Mouse (Mus musculus): ENCODE measurements around the gene Trrap.
"Not testable (repeated sequence)": the region's sequence is repeated elsewhere in the genome, so short reads cannot be mapped to it uniquely, and the experiment has no call there.

Trrap gene

DNA sequence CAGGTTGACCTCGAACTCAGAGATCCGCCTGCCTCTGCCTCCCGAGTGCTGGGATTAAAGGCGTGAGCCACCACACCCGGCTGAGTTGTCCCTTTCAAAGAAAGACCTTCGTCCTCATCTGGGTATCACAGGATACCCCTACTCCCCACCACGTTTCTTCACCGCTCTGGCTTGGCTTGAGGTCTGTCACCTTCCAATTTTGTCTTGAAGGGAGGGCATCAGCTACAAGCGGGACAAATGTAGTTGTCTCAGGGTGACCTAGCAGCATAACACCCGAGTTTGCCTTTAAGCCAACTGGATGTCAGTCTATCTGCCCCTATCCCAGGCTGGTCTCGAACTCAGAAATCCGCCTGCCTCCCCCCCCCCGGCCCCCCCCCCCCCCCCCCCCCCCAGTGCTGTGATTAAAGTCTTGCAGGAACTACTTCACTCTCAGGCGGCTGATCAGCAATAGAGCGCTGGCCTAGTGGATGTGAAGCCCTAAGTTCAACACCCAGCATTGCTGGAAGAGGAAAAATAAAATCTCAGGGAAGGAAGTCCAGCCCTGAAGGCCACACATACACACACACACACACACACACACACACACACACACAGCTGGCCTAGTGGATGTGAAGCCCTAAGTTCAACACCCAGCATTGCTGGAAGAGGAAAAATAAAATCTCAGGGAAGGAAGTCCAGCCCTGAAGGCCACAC lies at the start of gene Trrap:
Trrap (plus strand) TSS at position 627 of the 693 bp plus-strand sequence.
- DNase-seq, result not testable (repeated sequence)

DNA sequence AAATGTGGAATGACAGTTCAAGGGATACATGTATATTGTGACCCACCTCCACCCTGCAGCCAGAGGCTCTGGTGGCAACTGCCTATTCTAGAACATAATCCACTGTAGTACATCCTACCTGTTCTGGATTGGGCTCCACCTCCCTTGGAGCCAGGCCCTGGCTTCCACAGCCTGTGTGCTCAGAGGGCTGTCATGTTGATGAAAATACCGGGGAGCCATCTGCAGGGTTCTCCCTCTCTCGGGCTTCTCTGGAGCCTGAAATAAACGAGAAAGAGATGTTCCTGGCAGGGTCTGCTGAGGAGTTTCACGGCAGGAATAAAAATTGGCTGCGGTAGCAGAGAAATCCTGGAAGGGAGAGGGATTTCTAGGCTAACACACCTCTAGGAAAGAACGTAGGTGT lies 47.8 kb upstream of the Trrap start:
- no peak for DNase-seq

DNA sequence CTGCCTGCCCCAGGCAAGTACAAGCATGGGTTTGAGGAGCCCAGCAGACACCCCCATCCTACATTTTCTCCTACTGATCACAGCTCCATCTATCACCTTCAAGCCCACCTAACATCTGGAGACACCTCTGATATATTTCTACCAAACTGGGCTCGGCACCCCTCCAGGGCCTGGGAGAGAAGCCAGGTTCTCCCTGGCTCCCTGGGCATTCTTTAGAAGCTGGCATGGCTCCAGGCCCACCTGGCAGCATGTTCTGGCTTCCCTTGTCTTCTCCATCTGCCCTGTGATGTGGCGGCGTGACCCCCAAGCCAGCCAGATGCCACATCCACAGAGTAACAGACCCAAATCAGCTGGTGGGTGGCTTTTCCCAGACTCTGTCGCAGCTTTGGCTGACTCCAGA lies 47.3 kb upstream of the Trrap start:
- no peak for DNase-seq

DNA sequence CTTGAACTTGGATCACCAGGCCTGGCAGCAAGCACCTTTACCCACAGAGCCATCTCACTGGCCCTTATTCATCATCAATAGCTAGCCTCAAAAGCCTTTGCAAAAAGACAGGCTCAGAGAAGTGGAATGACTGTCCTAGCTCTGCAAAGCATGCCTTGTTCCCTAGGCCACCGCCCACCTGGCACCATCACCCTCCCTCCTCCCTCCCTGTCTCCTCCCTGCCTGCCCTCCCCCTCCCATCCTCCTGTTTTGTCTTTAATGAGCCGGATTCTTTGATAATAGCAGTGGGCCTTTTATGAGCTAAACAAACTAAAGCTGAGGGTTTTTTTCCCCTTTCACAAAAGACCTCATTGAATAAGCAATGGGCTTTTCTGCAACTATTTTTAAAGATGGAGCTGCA lies 42.6 kb upstream of the Trrap start:
- DNase-seq, result no peak

DNA sequence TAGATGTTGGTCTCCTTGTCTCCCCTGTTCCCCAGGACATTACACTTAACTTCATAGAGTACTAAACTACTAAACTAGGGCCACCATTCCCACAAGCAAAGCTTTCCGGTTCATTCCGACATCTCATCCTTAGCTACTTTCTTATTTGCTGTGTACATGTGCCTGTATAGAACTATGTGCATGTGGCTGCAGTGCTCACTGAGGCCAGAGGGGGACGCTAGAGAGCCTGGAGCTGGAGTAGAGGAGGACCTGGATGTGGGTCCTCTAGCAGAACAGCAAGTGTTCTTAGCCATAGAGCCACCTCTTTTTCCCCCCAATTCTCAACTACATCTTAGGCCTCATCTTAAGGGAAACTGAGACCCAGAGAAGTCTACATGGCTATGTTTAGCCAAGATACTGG lies 42.0 kb upstream of the Trrap start:
- DNase-seq, result no peak

DNA sequence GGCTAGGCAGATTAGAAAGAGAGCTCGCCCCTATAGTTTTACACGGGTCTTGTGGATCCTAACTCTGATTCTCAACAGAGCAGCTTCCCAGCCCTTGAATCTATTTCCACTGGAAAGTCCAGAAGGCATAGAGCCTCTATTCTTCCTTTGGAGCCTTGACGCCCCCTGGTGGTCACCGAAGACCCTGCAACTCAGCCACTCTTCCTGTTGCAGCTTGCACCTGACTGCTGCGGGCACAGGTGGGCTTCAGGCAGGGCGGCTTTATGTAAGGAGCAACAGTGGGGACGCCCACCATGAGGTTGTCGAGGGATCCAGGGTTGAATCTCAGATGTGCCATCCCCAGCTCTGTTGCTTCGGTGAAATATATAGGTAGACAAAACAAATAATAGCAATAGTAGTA lies 40.4 kb upstream of the Trrap start:
- DNase-seq, result peak; percentile 42 to 50

DNA sequence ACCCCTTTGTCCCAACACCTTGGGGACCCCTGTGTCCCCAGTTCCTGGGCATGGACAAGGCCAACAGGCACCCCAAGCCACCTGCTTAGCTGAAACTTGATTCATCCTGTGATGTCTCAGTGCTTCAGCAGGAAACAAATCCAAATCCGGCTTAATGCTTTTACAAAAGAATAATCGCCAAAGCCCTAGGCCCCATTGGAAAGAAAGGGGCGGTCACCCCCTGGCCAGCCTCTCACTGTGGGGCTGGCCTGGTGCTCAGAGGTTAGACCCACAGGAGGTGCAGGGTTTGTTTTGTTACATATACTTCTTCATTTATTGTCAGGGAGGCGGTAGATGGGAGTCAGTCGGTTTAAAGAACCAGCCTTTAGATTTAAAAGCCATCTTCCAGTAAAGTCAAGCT lies 39.3 kb upstream of the Trrap start:
- no peak for DNase-seq

DNA sequence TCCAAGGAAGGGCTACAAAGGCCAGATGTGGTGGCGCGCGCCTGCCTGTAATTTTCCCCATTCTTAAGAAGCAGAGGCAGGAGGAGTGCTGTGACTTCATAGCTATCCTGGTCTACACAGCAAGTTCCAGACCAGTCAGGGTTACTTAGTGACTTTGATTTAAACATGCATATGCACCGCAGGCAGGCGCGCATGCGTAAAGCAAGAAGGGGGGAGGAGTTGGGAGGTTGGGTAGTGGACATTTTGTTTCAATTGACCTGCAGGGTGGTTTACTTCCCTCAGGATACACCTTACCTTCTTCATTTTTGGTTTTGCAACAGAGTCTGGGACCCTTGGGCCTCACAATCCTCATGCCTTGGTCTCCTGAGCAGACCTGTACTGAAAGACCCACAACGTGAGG lies 38.3 kb upstream of the Trrap start:
- no peak for DNase-seq

DNA sequence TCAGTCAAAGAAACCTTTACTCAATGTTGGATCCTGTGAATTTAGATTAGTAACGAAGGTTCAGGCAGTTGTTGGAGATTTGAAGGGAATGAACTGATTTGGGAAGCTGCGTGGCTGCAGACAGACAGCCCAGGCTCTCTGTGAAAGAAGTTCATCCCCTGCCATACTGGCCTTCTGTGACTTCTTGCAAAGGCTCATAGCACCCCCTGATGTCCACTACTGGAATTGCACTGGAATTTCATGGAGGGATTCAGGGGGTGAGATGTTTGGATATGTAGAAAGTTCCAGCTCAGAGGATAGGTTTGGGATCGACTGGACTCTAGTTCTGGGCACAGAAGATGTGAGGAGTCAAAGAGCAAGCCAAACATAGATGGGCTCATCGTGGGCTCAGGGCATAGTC lies 33.6 kb upstream of the Trrap start:
- peak; percentile 10 to 31 for DNase-seq

DNA sequence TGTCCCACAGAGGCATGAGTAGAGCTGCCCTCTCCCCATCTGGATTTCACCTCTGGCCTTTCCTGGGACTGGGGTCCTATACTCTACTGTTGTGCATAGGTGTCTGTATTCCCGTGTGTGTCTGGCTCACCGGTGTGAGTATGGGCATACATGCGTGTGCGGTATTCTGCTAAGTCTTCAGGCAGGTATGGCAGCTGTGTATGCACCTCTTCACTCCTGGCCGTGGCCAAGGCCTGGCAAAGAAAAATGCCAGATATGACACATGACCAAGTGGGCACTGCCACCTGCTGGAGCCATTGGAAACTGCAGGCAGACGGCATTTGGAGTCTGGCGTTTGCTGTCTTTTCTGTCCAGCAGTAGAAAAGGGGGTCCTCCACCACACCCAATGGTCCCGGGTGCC lies 32.6 kb upstream of the Trrap start:
- DNase-seq, result peak; percentile 51 to 59

DNA sequence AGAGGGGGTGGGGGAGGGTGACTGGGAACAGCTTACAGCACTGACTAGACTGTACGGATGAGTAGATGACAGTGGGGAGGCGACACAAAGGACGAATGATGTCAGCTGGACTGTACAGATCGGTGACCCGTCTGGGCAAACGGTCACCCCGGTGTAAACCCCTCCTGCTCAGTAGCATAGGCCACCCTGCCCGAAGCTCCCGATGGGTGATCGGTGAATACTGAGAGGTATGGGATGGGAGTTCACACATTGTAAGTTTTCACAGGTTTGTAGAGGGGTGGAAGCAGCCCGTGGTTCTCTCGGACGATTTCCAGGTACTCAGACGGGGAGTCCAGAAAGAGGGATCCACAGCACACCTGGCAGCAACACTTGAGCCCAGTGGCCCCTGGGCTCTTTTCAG lies 30.4 kb upstream of the Trrap start:
- no peak for DNase-seq

DNA sequence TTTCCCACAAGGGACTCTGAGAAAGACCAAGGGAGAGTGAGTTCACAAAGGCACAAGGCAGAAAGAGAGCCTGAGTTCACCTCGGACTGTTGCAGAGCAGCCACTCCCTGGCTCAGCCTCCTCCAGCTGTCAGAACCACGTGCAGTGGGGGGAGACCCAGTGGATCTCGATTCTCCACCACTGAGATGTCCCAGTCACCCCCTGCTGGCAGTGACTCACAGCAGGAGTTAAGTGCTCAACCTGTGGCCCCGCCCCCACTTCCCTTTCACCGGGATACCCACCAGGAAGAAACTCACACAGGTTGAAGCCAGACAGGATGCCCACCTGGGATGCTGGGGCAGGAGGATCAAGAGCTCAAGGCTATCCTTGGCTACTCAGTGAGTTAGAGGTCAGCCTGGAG lies 15.1 kb upstream of the Trrap start:
- peak; percentile 11 to 32 for DNase-seq

DNA sequence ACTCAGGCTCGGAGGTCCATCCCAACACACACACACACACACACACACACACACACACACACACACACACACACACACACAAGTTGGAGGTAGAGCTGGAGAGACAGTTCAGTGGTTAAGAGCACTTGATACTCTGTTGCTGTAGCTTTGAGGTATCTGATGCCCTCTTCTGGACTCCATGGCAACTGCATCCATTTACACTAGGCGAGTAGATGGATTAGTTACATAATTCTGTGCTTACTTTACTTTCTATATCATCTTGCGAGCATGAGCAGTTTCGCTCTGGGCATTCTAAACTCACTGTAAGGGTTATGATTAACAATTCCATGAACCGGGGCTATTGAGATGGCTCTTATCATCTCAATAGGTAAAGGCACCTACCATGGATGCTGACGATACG lies 14.5 kb upstream of the Trrap start:
- DNase-seq, result peak; percentile 52 to 69

DNA sequence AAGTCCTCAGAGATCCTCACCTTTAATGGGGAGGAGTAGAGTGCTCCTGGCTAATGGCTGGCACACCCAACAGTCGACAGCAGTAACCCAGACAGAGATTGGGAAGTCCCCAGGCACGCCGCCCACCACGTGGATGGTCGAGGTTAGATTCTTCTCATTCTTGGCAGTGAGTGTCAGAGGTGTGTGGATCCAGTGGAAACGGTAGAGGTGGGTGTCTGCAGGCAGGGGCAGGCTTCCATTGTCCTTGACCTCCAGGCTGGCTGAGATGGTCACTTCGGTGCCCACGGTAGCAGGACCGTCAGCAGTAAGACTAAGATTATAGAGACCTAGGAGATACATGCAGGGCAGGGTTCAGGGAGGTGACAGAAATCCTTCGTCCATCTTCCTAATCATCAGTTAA lies 12.3 kb upstream of the Trrap start:
- DNase-seq, result no peak

DNA sequence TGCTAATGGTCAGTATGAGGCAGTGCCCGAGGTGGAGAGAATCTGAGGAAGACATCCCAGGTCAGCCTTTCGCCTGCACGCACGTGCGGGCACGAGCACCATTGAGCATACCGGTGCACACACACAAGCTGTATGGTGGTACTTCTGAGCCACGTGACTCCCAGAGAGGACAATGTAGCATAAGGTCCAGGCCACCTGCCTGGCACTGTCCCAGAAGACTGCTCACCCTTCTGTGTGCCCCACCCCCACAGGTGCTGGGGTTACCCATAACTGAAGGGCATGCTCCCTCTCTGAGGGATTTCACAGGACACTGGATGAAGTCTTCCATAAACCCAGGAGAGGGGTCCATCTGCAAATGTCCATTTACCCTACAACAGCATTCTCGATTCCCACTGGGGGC lies 10.1 kb upstream of the Trrap start:
- DNase-seq, result no peak

DNA sequence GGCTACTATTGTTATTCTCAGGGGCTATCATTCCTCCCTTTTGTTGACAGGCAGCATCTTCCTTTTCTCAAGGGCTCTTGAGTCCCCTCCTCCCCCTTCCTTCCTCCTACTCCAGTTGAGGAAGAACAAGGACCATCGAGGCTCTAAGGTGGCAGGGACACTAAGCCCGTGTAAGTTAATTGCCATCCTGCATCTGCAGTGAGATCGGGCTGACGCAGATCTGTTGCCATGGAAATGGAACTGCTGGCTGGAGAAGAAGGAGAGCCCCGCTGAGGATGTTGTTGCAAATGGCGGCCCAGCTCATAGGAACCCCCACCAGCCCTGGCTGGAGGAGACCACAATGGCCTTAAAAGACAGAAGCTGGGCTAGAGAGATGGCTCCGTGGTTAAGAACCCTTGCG lies 9.1 kb upstream of the Trrap start:
- no peak for DNase-seq

DNA sequence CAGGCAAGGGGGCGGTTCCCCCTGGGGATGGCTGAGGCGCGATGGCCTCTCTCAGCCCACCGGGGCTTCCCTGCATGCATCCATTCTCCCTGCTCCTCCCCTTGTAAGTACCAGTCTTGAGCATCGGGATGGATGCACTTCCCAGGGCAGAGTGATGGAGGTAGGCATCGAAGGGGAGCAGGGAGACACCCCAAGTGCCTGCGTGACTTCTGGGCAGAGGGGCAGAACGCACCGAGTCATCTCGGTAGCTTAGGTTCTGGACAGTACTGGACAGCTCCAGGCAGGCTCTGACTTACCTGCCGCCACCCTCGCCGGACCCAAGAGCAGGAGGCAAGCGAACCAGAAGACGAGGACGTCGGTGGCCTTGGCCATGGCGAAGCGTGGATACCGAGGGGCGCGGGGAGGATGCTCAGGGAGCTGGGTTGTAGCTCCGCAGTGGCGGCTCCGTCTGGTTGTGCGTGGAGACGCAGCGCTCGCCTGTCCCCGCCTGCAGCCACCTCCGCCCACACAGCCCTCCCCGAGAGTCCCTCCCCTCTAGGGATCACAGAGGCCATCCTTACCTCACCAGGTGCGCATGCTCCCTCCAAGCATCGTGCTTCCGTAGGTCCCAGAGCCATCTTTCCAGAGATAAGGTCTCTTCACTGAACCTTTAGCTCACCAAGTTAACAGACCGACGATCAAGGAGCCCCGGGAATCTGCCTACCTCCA lies 6.2 kb upstream of the Trrap start, which contains the start of gene Tmem130:
Tmem130 (minus strand) TSS at position 658 of the 708 bp plus-strand sequence.
- peak in 1 of 2 experiments; percentile 27 for DNase-seq

DNA sequence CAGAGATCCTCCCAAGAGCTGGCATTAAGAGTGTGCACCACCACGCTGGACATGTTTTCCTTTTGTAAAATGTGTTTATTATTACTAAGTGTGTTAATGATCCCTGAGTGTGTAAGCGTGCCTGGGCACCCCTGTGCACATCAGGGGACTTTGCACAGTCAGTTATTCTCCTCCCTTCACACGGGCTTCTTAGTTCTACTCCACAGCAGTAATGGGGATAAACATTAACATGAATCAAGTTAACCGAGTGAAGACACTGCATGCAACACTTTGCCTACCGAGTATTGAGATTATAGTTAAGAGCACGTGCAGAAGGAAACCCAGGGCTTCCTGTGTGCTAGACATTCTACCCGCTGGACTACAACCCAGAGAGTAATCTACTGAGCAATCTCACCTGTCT lies 1.5 kb upstream of the Trrap start:
- no peak for DNase-seq

DNA sequence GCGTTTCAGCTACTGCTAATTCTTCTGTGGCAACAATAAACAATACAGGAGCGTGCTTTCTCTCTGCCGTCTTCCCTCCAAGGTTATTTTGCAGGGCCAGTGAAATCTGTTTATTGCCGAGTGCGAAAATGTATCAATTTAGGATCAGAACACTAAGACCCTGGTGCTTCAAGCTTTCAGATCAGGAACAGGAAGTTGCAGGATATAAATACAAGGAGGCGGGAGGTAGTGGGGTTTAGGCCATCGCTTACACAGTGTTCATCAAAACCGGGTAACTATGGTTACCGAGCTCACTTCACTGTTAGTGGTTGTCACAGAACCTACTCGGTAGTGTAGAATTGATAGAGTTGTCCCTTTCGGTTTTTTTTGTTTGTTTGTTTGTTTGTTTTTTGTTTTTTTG lies 886 bp upstream of the Trrap start:
- DNase-seq, result no peak

DNA sequence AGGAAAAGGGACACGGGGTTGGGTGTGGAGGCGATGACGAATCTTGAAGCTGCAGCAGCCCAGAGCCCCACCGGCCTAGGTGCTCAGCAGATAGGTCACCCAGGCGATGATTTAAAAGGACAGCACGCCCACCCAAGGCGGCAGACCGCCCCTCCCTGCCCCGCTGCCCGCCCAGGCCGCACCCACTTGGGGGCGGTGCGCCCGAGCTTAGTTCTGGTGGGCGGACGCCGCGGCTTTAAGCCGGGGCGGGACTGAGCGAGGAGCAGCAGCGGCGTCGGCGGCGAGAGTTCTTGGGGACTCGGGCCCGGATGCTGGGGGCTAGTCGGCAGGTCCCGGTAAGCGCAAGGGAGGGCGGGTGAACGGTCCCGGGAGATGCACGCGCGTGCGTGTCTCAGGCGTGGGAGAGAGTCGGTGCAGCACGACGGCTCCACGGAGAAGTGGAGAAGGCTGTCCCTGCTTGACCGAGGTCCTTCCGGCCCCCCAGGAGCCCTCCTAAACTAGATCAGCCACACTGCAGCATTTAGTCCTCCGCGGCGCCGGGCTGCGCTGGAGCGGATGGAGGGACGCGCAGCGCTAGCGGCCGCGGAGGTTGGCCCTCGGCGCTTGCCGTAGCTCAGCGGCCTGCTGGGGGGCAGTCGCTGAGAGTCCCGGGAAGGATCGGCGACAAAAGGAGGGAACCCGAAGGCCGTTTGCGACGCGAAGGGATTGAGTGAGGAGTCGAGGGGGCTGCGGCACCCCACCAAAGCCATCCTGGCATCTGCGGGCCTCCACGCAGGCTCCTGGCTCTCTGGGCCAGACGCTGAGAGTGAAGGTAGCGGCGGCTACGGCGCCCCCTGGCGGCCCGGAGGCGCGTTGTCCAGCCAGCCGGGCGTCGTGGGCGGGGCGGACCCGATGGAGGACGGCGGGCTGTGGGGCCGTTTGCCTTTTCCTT lies 644 bp downstream of the Trrap start:
- DNase-seq, result peak; percentile 86 to 89

DNA sequence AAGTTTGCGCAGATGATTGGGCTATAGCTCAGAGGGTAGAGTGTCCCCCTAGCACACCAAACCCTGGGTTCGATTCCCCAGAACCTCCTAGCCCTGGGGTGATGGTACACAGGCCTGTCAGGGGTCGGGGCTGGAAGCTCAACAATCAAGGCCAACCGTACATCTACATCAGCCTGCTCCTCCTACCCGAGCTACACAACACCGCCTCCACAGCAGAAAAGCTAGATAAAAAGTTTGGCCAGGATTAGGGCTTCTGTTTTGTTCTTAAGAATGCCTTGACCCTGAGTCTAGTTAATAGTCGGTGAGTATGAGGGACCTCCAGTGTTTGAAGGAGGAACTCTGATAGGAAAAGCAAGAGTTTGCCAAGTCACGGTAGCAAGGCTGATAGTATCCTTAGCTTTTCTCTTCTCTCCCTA lies 1.5 kb downstream of the Trrap start:
- no peak for DNase-seq

DNA sequence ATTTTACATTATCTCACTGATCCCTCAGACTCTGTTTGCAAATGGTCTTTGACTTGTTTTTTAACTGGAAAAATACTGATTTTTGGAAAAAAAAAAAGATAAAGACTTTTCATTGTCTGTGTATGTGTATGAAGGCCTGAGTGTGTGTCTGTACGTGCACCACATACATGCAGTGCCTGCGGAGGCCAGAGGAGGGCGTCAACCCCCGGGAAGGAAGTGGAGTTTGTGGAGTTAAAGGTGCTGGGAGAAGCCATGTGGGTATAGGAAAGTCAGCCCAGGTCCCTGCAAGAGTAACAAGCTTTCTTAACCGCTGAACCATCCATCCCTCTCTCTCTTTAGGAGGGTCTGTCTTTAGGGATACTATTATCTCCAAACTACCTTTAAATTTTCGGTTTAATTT lies 5.7 kb downstream of the Trrap start:
- no peak for DNase-seq

DNA sequence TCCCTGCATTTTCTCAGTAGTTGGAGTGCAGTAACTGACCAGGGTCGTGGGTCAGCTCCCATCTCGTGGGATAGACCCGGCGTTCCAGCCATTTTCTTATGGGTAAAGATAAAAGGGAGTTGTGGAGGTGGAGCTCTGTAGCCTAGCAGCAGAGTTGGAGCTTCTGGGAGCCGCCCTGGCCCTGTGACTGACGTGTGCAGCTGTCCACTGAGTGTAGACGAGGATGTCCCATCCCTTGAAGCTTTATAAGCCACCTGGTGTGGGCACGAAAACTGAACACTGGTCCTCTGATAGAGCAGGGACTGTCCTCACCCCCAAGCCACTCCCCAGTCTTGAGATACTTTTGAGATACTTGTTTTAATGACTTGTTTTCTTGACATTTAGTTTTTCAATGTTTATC lies 13.1 kb downstream of the Trrap start:
- no peak for DNase-seq

DNA sequence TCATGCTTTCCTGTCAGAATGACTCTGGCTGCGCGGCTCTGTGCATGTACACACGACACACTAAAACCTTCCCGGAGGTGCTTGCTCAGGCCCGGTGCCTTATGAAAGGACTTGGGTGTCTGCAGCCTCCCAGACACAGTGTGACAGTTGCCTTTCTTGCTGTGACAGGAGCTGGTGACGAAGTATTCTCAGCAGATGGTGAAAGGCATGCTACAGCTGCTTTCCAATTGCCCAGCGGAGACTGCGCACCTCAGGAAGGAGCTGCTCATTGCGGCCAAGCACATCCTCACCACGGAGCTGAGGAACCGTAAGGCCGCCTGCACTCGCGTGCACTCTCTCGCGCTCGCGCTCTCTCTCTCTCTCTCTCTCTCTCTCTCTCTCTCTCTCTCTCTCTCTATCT lies 18.9 kb downstream of the Trrap start:
- DNase-seq, result no peak
